Mouse (Mus musculus) spleen, postnatal 14 days (tissue): ENCODE measurements around the gene Mcoln3.

Experiments
- DNase-seq, 2 experiments: peaks; one replicate each; pipeline ENCODE4 v3.0.0; 2021 to 2022; ENCODE audit warnings: low spot score in 2 of 2

Mcoln3 gene

GRCm38 (mm10) chr3:146134834-146135233 is 17.6 kb downstream of the Mcoln3 start:
- no peak for DNase-seq

- no peak for DNase-seq
Observed at GRCm38 (mm10) chr3:146135417-146135816, 18.2 kb downstream of the Mcoln3 start.

- no peak for DNase-seq
Observed at GRCm38 (mm10) chr3:146136422-146136821, 19.2 kb downstream of the Mcoln3 start.

GRCm38 (mm10) chr3:146140276-146140675 is 23.0 kb downstream of the Mcoln3 start:
- no peak for DNase-seq

GRCm38 (mm10) chr3:146142523-146142922 is 25.3 kb downstream of the Mcoln3 start:
- DNase-seq, result no peak

GRCm38 (mm10) chr3:146145501-146145900 is 28.3 kb downstream of the Mcoln3 start:
- no peak for DNase-seq

GRCm38 (mm10) chr3:146146131-146146530 is 28.9 kb downstream of the Mcoln3 start:
- DNase-seq, result no peak

- peak; percentile 17 to 18 for DNase-seq
Observed at GRCm38 (mm10) chr3:146149156-146150057, 32.2 kb downstream of the Mcoln3 start, which contains the start of gene Mcoln2. Mcoln2 (plus strand) TSS chr3:146149833.

- DNase-seq, result peak; percentile 40 to 47
Observed at GRCm38 (mm10) chr3:146150058-146150400, 32.8 kb downstream of the Mcoln3 start.

GRCm38 (mm10) chr3:146150560-146150959 is 33.3 kb downstream of the Mcoln3 start:
- DNase-seq, result peak in 1 of 2 experiments; percentile 15

- no peak for DNase-seq
Observed at GRCm38 (mm10) chr3:146151328-146151727, 34.1 kb downstream of the Mcoln3 start.

- DNase-seq, result no peak
Observed at GRCm38 (mm10) chr3:146151755-146152154, 34.5 kb downstream of the Mcoln3 start.

- no peak for DNase-seq
Observed at GRCm38 (mm10) chr3:146152348-146152747, 35.1 kb downstream of the Mcoln3 start.

- no peak for DNase-seq
Observed at GRCm38 (mm10) chr3:146152913-146153312, 35.7 kb downstream of the Mcoln3 start.

GRCm38 (mm10) chr3:146153862-146154611 is 36.8 kb downstream of the Mcoln3 start:
- no peak for DNase-seq

GRCm38 (mm10) chr3:146155628-146156576 is 38.7 kb downstream of the Mcoln3 start:
- DNase-seq, result no peak

GRCm38 (mm10) chr3:146156811-146157210 is 39.6 kb downstream of the Mcoln3 start:
- DNase-seq, result no peak

- DNase-seq, result no peak
Observed at GRCm38 (mm10) chr3:146158039-146158438, 40.8 kb downstream of the Mcoln3 start.

GRCm38 (mm10) chr3:146159360-146159759 is 42.1 kb downstream of the Mcoln3 start:
- no peak for DNase-seq

- no peak for DNase-seq
Observed at GRCm38 (mm10) chr3:146162197-146162596, 44.9 kb downstream of the Mcoln3 start.

- DNase-seq, result no peak
Observed at GRCm38 (mm10) chr3:146169356-146169755, 52.1 kb downstream of the Mcoln3 start.

- DNase-seq, result no peak
Observed at GRCm38 (mm10) chr3:146173030-146173429, 55.8 kb downstream of the Mcoln3 start.
